Mouse (Mus musculus): ENCODE measurements around the gene Foxf2. TPM values are rescaled to one million over a fixed set of nuclear protein-coding genes. Genes with fewer than 3 reads are reported as not detected.

Foxf2 gene
- polyA plus RNA-seq, 1 experiment: not detected

GRCm38 (mm10) chr13:31623906-31624860, 1.4 kb upstream of the Foxf2 start:
- TF ChIP-seq CTCF (IDR thresholded peaks at IDR 0.05; ENCODE audit: low read depth, low read length) (no peak), POLR2A (IDR thresholded peaks at IDR 0.05; ENCODE audit: borderline replicate concordance, low read depth, low read length) (no peak)
- H3K4me1 ChIP-seq (ENCODE audit: control insufficient read depth, insufficient read depth, low read length): no peaks in the 10 kb centered on the region; the same call in 1 of the 2 replicates
- H3K27ac ChIP-seq (ENCODE audit: insufficient read depth, low read depth, low read length): no peak overlapping the region
- H3K4me3 ChIP-seq (ENCODE audit: insufficient read depth, low read length): no peak overlapping the region

- H3K4me3 ChIP-seq (ENCODE audit: insufficient read depth, low read length): no peak overlapping the region
- no peak for TF ChIP-seq POLR2A (IDR thresholded peaks at IDR 0.05; ENCODE audit: borderline replicate concordance, low read depth, low read length)
- TF ChIP-seq CTCF (IDR thresholded peaks at IDR 0.05; ENCODE audit: low read depth, low read length): no peak
- no peak overlapping the region for H3K27ac ChIP-seq (ENCODE audit: insufficient read depth, low read depth, low read length)
- H3K4me1 ChIP-seq (ENCODE audit: control insufficient read depth, insufficient read depth, low read length): no peaks in the 10 kb centered on the region; the same call in 1 of the 2 replicates
Observed at GRCm38 (mm10) chr13:31624966-31625332, 667 bp upstream of the Foxf2 start.

GRCm38 (mm10) chr13:31626183-31626801, 676 bp downstream of the Foxf2 start:
- H3K4me3 ChIP-seq (ENCODE audit: insufficient read depth, low read length): peak overlapping the region; percentile 37

GRCm38 (mm10) chr13:31626991-31627625, 1.5 kb downstream of the Foxf2 start:
- H3K27ac ChIP-seq (ENCODE audit: insufficient read depth, low read depth, low read length): no peak overlapping the region
- no peaks in the 10 kb centered on the region; the same call in 1 of the 2 replicates for H3K4me1 ChIP-seq (ENCODE audit: control insufficient read depth, insufficient read depth, low read length)
- TF ChIP-seq POLR2A (IDR thresholded peaks at IDR 0.05; ENCODE audit: borderline replicate concordance, low read depth, low read length) (no peak), CTCF (IDR thresholded peaks at IDR 0.05; ENCODE audit: low read depth, low read length) (no peak)
- no peak overlapping the region for H3K4me3 ChIP-seq (ENCODE audit: insufficient read depth, low read length)

More at GRCm38 (mm10) chr13:31626183-31626801, 676 bp downstream of the Foxf2 start:
- no peak overlapping the region for H3K27ac ChIP-seq (ENCODE audit: insufficient read depth, low read depth, low read length)
- no peaks in the 10 kb centered on the region; the same call in 1 of the 2 replicates for H3K4me1 ChIP-seq (ENCODE audit: control insufficient read depth, insufficient read depth, low read length)
- TF ChIP-seq POLR2A (IDR thresholded peaks at IDR 0.05; ENCODE audit: borderline replicate concordance, low read depth, low read length) (no peak), CTCF (IDR thresholded peaks at IDR 0.05; ENCODE audit: low read depth, low read length) (no peak)

- no peak overlapping the region for H3K27ac ChIP-seq (ENCODE audit: insufficient read depth, low read depth, low read length)
- TF ChIP-seq POLR2A (IDR thresholded peaks at IDR 0.05; ENCODE audit: borderline replicate concordance, low read depth, low read length) (no peak), CTCF (IDR thresholded peaks at IDR 0.05; ENCODE audit: low read depth, low read length) (no peak)
- no peaks in the 10 kb centered on the region; the same call in 1 of the 2 replicates for H3K4me1 ChIP-seq (ENCODE audit: control insufficient read depth, insufficient read depth, low read length)
- no peak overlapping the region for H3K4me3 ChIP-seq (ENCODE audit: insufficient read depth, low read length)
Observed at GRCm38 (mm10) chr13:31627864-31628690, 2.5 kb downstream of the Foxf2 start.

- TF ChIP-seq CTCF (IDR thresholded peaks at IDR 0.05; ENCODE audit: low read depth, low read length): no peak
- TF ChIP-seq POLR2A (IDR thresholded peaks at IDR 0.05; ENCODE audit: borderline replicate concordance, low read depth, low read length): no peak
- H3K27ac ChIP-seq (ENCODE audit: insufficient read depth, low read depth, low read length): no peak overlapping the region
- H3K4me1 ChIP-seq (ENCODE audit: control insufficient read depth, insufficient read depth, low read length): no peaks in the 10 kb centered on the region; the same call in 1 of the 2 replicates
- H3K4me3 ChIP-seq (ENCODE audit: insufficient read depth, low read length): peak overlapping the region; percentile 65
Observed at GRCm38 (mm10) chr13:31628691-31629180, 3.1 kb downstream of the Foxf2 start.

- Histone ChIP-seq H3K27ac (ENCODE audit: insufficient read depth, low read depth, low read length) (no peak overlapping the region), H3K4me3 (ENCODE audit: insufficient read depth, low read length) (peak overlapping the region; percentile 65), H3K4me1 (ENCODE audit: control insufficient read depth, insufficient read depth, low read length) (no peaks in the 10 kb centered on the region; the same call in 1 of the 2 replicates)
- TF ChIP-seq POLR2A (IDR thresholded peaks at IDR 0.05; ENCODE audit: borderline replicate concordance, low read depth, low read length) (no peak), CTCF (IDR thresholded peaks at IDR 0.05; ENCODE audit: low read depth, low read length) (no peak)
Observed at GRCm38 (mm10) chr13:31629321-31629851, 3.8 kb downstream of the Foxf2 start.

GRCm38 (mm10) chr13:31630051-31630450, 4.4 kb downstream of the Foxf2 start:
- Histone ChIP-seq H3K4me1 (ENCODE audit: control insufficient read depth, insufficient read depth, low read length) (no peaks in the 10 kb centered on the region; the same call in 1 of the 2 replicates), H3K4me3 (ENCODE audit: insufficient read depth, low read length) (no peak overlapping the region), H3K27ac (ENCODE audit: insufficient read depth, low read depth, low read length) (no peak overlapping the region)
- TF ChIP-seq POLR2A (IDR thresholded peaks at IDR 0.05; ENCODE audit: borderline replicate concordance, low read depth, low read length): no peak
